Mouse (Mus musculus): ENCODE data around the gene Thsd4. TPM values are rescaled to one million over a fixed set of nuclear protein-coding genes. Genes with fewer than 3 reads are reported as not detected.

Gene Thsd4
- polyA plus RNA-seq, 1 experiment: 1.9 TPM

DNA sequence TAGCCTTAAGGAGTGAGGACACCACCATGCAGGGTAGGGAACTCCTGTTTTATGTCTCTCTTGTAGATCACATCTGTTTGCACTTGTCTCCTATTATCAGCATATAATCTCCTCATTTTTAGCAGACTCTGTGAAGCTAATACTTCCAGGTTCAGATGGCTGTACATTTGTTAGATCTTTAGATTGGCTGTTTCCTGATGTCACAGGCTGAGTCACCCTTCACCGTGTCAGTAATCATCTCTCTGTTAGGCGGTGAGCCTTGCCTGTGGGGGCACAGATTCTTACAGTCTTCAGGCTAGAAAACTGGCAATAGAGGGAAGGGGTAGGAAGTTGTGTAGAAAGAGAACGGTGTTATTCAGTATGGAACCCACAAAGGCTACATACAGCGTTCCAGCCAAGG is 139.3 kb downstream of the Thsd4 start:
- H3K27ac ChIP-seq (ENCODE audit: insufficient read depth, low read length): no peak overlapping the region
- H3K4me3 ChIP-seq (ENCODE audit: low read depth, low read length): no peak overlapping the region
- no peak overlapping the region for H3K9ac ChIP-seq (ENCODE audit: low read depth, poor library complexity, severe bottlenecking)
- H3K9me3 ChIP-seq (replicated peaks; ENCODE audit: control insufficient read depth, insufficient read depth, low read length, poor library complexity, severe bottlenecking): no peaks in the 10 kb centered on the region
- no peaks in the 10 kb centered on the region for H3K4me1 ChIP-seq (ENCODE audit: control insufficient read depth, insufficient read depth, low read length)
- TF ChIP-seq EP300 (IDR thresholded peaks at IDR 0.05; ENCODE audit: insufficient read depth, low read depth, low read length): no peak
- TF ChIP-seq POLR2A (IDR thresholded peaks at IDR 0.05; ENCODE audit: insufficient read depth, low read length): no peak
- no peak for TF ChIP-seq CTCF (IDR thresholded peaks at IDR 0.05; ENCODE audit: low read depth, low read length)
- H3K36me3 ChIP-seq (ENCODE audit: control insufficient read depth, insufficient read depth, low read length, poor library complexity, severe bottlenecking): no peaks in the 10 kb centered on the region
- H3K27me3 ChIP-seq (ENCODE audit: control insufficient read depth, insufficient read depth, low read length, poor library complexity, severe bottlenecking): no peaks in the 10 kb centered on the region

GRCm38 (mm10) chr9:60381010-60381409 is 140.8 kb downstream of the Thsd4 start:
- no peaks in the 10 kb centered on the region for H3K9me3 ChIP-seq (replicated peaks; ENCODE audit: control insufficient read depth, insufficient read depth, low read length, poor library complexity, severe bottlenecking)
- H3K4me3 ChIP-seq (ENCODE audit: low read depth, low read length): no peak overlapping the region
- no peak overlapping the region for H3K27ac ChIP-seq (ENCODE audit: insufficient read depth, low read length)
- TF ChIP-seq POLR2A (IDR thresholded peaks at IDR 0.05; ENCODE audit: insufficient read depth, low read length) (no peak), CTCF (IDR thresholded peaks at IDR 0.05; ENCODE audit: low read depth, low read length) (no peak), EP300 (IDR thresholded peaks at IDR 0.05; ENCODE audit: insufficient read depth, low read depth, low read length) (no peak)
- no peaks in the 10 kb centered on the region for H3K27me3 ChIP-seq (ENCODE audit: control insufficient read depth, insufficient read depth, low read length, poor library complexity, severe bottlenecking)
- H3K9ac ChIP-seq (ENCODE audit: low read depth, poor library complexity, severe bottlenecking): no peak overlapping the region
- H3K36me3 ChIP-seq (ENCODE audit: control insufficient read depth, insufficient read depth, low read length, poor library complexity, severe bottlenecking): no peaks in the 10 kb centered on the region
- no peaks in the 10 kb centered on the region for H3K4me1 ChIP-seq (ENCODE audit: control insufficient read depth, insufficient read depth, low read length)

DNA sequence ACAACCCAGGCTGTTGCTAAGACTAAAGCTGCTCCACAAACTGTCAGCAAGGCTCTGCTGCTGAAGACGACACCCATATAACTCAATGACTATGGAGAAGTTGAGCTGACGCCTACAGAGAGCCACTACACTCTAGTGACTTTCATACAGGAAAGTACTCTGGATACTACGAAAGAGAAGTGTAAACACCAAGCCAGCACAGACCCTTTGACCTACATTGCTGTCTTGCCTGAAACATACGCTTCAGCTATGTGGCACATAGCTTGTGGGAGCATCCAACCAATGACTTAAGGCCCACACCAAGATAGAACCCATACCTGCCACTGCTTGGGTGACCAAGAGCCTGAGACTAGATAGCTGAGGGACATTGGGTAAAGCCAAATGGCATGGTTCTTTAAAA is 141.3 kb downstream of the Thsd4 start:
- H3K4me3 ChIP-seq (ENCODE audit: low read depth, low read length): no peak overlapping the region

DNA sequence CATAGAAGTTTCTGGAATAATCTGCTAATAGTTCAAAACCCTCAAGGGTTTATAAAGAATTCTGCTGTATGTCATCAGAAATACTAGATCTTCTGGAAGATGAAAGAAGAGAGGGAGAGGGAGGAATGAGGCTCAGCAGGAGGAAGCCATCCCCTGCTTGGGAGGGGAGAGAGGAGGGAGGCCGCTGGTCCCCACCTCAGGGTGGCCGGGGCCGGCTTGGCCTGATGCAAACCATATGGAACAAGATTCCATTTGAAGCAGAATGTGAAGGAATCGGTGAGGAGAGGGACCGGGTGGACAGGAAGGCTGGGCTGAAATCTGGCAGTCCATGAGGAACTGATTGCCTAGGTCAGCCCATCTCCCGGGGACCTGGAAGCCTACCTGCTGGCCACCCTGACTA is 143.6 kb downstream of the Thsd4 start:
- Histone ChIP-seq H3K36me3 (ENCODE audit: control insufficient read depth, insufficient read depth, low read length, poor library complexity, severe bottlenecking) (no peaks in the 10 kb centered on the region), H3K4me3 (ENCODE audit: low read depth, low read length) (no peak overlapping the region), H3K9ac (ENCODE audit: low read depth, poor library complexity, severe bottlenecking) (no peak overlapping the region), H3K27me3 (ENCODE audit: control insufficient read depth, insufficient read depth, low read length, poor library complexity, severe bottlenecking) (no peaks in the 10 kb centered on the region), H3K4me1 (ENCODE audit: control insufficient read depth, insufficient read depth, low read length) (no peaks in the 10 kb centered on the region), H3K9me3 (replicated peaks; ENCODE audit: control insufficient read depth, insufficient read depth, low read length, poor library complexity, severe bottlenecking) (no peaks in the 10 kb centered on the region), H3K27ac (ENCODE audit: insufficient read depth, low read length) (no peak overlapping the region)
- no peak for TF ChIP-seq POLR2A (IDR thresholded peaks at IDR 0.05; ENCODE audit: insufficient read depth, low read length)
- TF ChIP-seq EP300 (IDR thresholded peaks at IDR 0.05; ENCODE audit: insufficient read depth, low read depth, low read length): no peak
- no peak for TF ChIP-seq CTCF (IDR thresholded peaks at IDR 0.05; ENCODE audit: low read depth, low read length)

More for the DNA sequence above, 141.3 kb downstream of the Thsd4 start:
- Histone ChIP-seq H3K4me1 (ENCODE audit: control insufficient read depth, insufficient read depth, low read length) (no peaks in the 10 kb centered on the region), H3K36me3 (ENCODE audit: control insufficient read depth, insufficient read depth, low read length, poor library complexity, severe bottlenecking) (no peaks in the 10 kb centered on the region), H3K27ac (ENCODE audit: insufficient read depth, low read length) (no peak overlapping the region), H3K9ac (ENCODE audit: low read depth, poor library complexity, severe bottlenecking) (no peak overlapping the region), H3K27me3 (ENCODE audit: control insufficient read depth, insufficient read depth, low read length, poor library complexity, severe bottlenecking) (no peaks in the 10 kb centered on the region), H3K9me3 (replicated peaks; ENCODE audit: control insufficient read depth, insufficient read depth, low read length, poor library complexity, severe bottlenecking) (no peaks in the 10 kb centered on the region)
- TF ChIP-seq POLR2A (IDR thresholded peaks at IDR 0.05; ENCODE audit: insufficient read depth, low read length) (no peak), CTCF (IDR thresholded peaks at IDR 0.05; ENCODE audit: low read depth, low read length) (no peak), EP300 (IDR thresholded peaks at IDR 0.05; ENCODE audit: insufficient read depth, low read depth, low read length) (no peak)

GRCm38 (mm10) chr9:60373161-60373737 is 148.6 kb downstream of the Thsd4 start:
- Histone ChIP-seq H3K36me3 (ENCODE audit: control insufficient read depth, insufficient read depth, low read length, poor library complexity, severe bottlenecking) (no peaks in the 10 kb centered on the region), H3K9ac (ENCODE audit: low read depth, poor library complexity, severe bottlenecking) (no peak overlapping the region), H3K4me3 (ENCODE audit: low read depth, low read length) (no peak overlapping the region), H3K4me1 (ENCODE audit: control insufficient read depth, insufficient read depth, low read length) (no peaks in the 10 kb centered on the region), H3K9me3 (replicated peaks; ENCODE audit: control insufficient read depth, insufficient read depth, low read length, poor library complexity, severe bottlenecking) (no peaks in the 10 kb centered on the region), H3K27ac (ENCODE audit: insufficient read depth, low read length) (no peak overlapping the region), H3K27me3 (ENCODE audit: control insufficient read depth, insufficient read depth, low read length, poor library complexity, severe bottlenecking) (no peaks in the 10 kb centered on the region)
- no peak for TF ChIP-seq POLR2A (IDR thresholded peaks at IDR 0.05; ENCODE audit: insufficient read depth, low read length)
- no peak for TF ChIP-seq EP300 (IDR thresholded peaks at IDR 0.05; ENCODE audit: insufficient read depth, low read depth, low read length)
- TF ChIP-seq CTCF (IDR thresholded peaks at IDR 0.05; ENCODE audit: low read depth, low read length): no peak

GRCm38 (mm10) chr9:60368516-60368915 is 153.3 kb downstream of the Thsd4 start:
- no peaks in the 10 kb centered on the region for H3K27me3 ChIP-seq (ENCODE audit: control insufficient read depth, insufficient read depth, low read length, poor library complexity, severe bottlenecking)
- no peak overlapping the region for H3K9ac ChIP-seq (ENCODE audit: low read depth, poor library complexity, severe bottlenecking)
- no peaks in the 10 kb centered on the region for H3K9me3 ChIP-seq (replicated peaks; ENCODE audit: control insufficient read depth, insufficient read depth, low read length, poor library complexity, severe bottlenecking)
- H3K36me3 ChIP-seq (ENCODE audit: control insufficient read depth, insufficient read depth, low read length, poor library complexity, severe bottlenecking): no peaks in the 10 kb centered on the region
- TF ChIP-seq CTCF (IDR thresholded peaks at IDR 0.05; ENCODE audit: low read depth, low read length) (no peak), POLR2A (IDR thresholded peaks at IDR 0.05; ENCODE audit: insufficient read depth, low read length) (no peak), EP300 (IDR thresholded peaks at IDR 0.05; ENCODE audit: insufficient read depth, low read depth, low read length) (no peak)
- no peak overlapping the region for H3K27ac ChIP-seq (ENCODE audit: insufficient read depth, low read length)
- no peak overlapping the region for H3K4me3 ChIP-seq (ENCODE audit: low read depth, low read length)
- H3K4me1 ChIP-seq (ENCODE audit: control insufficient read depth, insufficient read depth, low read length): no peaks in the 10 kb centered on the region
